In the genomic region with DNA sequence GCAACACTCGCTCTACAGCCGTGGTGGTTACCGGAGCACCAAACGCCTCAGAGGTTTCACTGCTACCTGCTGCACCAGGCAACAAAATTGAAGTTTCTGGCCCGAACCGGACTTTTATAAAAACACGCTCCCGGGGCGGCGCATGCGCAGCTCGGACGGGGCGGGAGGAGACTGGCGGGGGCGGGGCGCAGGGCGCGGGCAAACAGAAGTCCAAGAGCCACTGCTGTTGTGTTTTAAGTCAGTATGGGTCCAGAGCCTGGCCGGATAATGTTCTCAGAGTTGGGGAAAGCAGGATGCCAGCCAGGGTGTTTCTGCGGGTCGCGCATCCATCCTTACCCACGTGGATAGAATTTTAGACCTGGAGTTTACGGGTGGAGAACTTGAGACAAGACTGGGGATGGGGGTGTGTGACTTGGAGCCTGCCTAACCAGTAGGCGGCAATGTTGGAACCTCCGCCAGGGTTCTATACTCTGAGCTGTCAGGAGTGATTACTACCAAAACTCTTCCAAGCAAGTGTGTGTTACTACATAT, we compare ENCODE assay signal across 8 mouse cellular contexts. TPM values are rescaled to one million over a fixed set of nuclear protein-coding genes. Genes with fewer than 3 reads are reported as not detected.
A peak's percentile ranks its signal among the peaks of the same experiment; 100 is the strongest.
DNase-seq lines count a peak whose midpoint lies in the region; ATAC-seq and TF ChIP-seq lines count a peak whose summit lies in the region.

Gene Cxcr4 (minus strand): TSS at position 83 of the 531 bp plus-strand sequence.

- peak; percentile 75 for DNase-seq in ES-E14 (ENCODE audit: low read depth, low spot score)
- peak; percentile 46 to 62 for DNase-seq in cerebellum, postnatal 25 days
- DNase-seq in frontal cortex, postnatal 36 days (ENCODE audit: low spot score in 2 of 2): peak; percentile 53 to 61
- peak; percentile 28 for DNase-seq in left cerebral cortex, adult 11 months (ENCODE audit: low spot score)
- DNase-seq in lung, postnatal 36 days: peak; percentile 91
- DNase-seq in retina, embryonic 14.5 days (ENCODE audit: low spot score): peak; percentile 87
- peak; percentile 94 to 98 for DNase-seq in thymus, postnatal 36 days

- 0 out of 2 replicates have a peak, but pooled peaks cover 5% of the 10 kb centered on the region for H3K27me3 ChIP-seq in hindbrain, embryonic 13.5 days

- H3K36me3 ChIP-seq in ES-E14 (ENCODE audit: control insufficient read depth, insufficient read depth, low read length, poor library complexity, severe bottlenecking): no peaks in the 10 kb centered on the region
- peaks cover 3% of the 10 kb centered on the region; the same call in 1 of the 2 replicates for H3K36me3 ChIP-seq in hindbrain, embryonic 13.5 days

- H3K9ac ChIP-seq in ES-E14 (ENCODE audit: insufficient read depth, low read depth, low read length, poor library complexity, severe bottlenecking): peak within 1 kb of the TSS; percentile 62
- H3K9ac ChIP-seq in hindbrain, embryonic 13.5 days: peak within 1 kb of the TSS; percentile 88

- peak; percentile 81 for ATAC-seq in hindbrain, embryonic 13.5 days (ENCODE audit: low FRiP score)

- peak within 1 kb of the TSS; percentile 61 to 65 for H3K4me3 ChIP-seq in ES-E14 (ENCODE audit: insufficient read depth in 1 of 2, low read depth in 1 of 2, low read length in 2 of 2, poor library complexity in 1 of 2, severe bottlenecking in 1 of 2)
- peak within 1 kb of the TSS; percentile 69 for H3K4me3 ChIP-seq in hindbrain, embryonic 13.5 days

- in situ Hi-C loops in ES-E14 (cut with MboI; ENCODE audit: low sequenced_read_pairs in 2 of 2, unreplicated experiment in 2 of 2): no loop called here

- H3K27ac ChIP-seq in ES-E14 (ENCODE audit: insufficient read depth, low read depth, low read length, poor library complexity, severe bottlenecking): no peak within 1 kb of the TSS
- peak within 1 kb of the TSS; percentile 88 for H3K27ac ChIP-seq in hindbrain, embryonic 13.5 days

- peak within 1 kb of the TSS; percentile 95 for H3K4me2 ChIP-seq in hindbrain, embryonic 13.5 days

- peaks cover 0 to 6% of the 10 kb centered on the region in 2 experiments; a peak in 2 of 4 replicates for H3K4me1 ChIP-seq in ES-E14 (ENCODE audit: control insufficient read depth in 2 of 2, insufficient read depth in 2 of 2, low read length in 2 of 2, poor library complexity in 1 of 2)
- H3K4me1 ChIP-seq in hindbrain, embryonic 13.5 days (replicated peaks): peaks cover 74% of the 10 kb centered on the region

- WGBS in hindbrain, embryonic 13.5 days: under 1% methylated on average over 27 of the region's 27 CpGs

- H3K9me3 ChIP-seq in ES-E14 (ENCODE audit: control insufficient read depth, insufficient read depth, low read depth, low read length): no peaks in the 10 kb centered on the region
- H3K9me3 ChIP-seq in hindbrain, embryonic 13.5 days: no peaks in the 10 kb centered on the region

TF ChIP-seq in ES-E14, 5 proteins besides CTCF, POLR2A, EP300 and RAD21:
- TF ChIP-seq ZC3H11A (IDR thresholded peaks at IDR 0.05; ENCODE audit: borderline replicate concordance, low read depth, low read length): 0 out of 2 replicates have a peak, but pooled peaks have one; percentile 9
- TF ChIP-seq HCFC1 (IDR thresholded peaks at IDR 0.05; ENCODE audit: borderline replicate concordance, insufficient read depth, low read length): no peak
TF ChIP-seq in ES-E14: peak in this region for 1.

RNA-seq across cellular contexts. Expression of gene Cxcr4, which starts in this region (rescaled TPM):
- 1.5 and 2.6 TPM in 2 replicates for total RNA-seq in ES-E14 (2012; rRNA removed)
- 15.4 and 15.5 TPM in 2 replicates for polyA plus RNA-seq in hindbrain, embryonic 13.5 days (2015; fragmentation: Nextera tagmentation; extraction: Ambion mirVana)

Comparison
In these comparisons a context has a peak if more than half of its experiments do, and no peak if none do; other contexts are left out.
1. DNase-seq: peak in every context shown above with its lines; median percentile 96 in thymus, postnatal 36 days; 91 in lung, postnatal 36 days; 87 in retina, embryonic 14.5 days; 75 in ES-E14; 57 in frontal cortex, postnatal 36 days; 54 in cerebellum, postnatal 25 days; 28 in left cerebral cortex, adult 11 months.